Mouse (Mus musculus): Measurements from ENCODE around the gene Creb3l1. TPM values are rescaled to one million over a fixed set of nuclear protein-coding genes. Genes with fewer than 3 reads are reported as not detected.

Creb3l1 gene
- polyA plus RNA-seq, 1 experiment from 2014 or later, result 0.52 TPM

Small RNA genes lying within 50 kb of the gene (microRNA-seq; reads per million reads assigned to microRNA genes)
- not detected for gene Mir6999

Other genes with a start within 250 kb of the Creb3l1 start
- 0.83 and 0.88 TPM in 2 replicates for gene Chrm4, start 97.3 kb downstream of the Creb3l1 start, polyA plus RNA-seq (2015; fragmentation: Nextera tagmentation; extraction: Ambion mirVana)
- 609 and 621 TPM in 2 replicates for gene Mdk, start 92.2 kb downstream of the Creb3l1 start, polyA plus RNA-seq (2015; fragmentation: Nextera tagmentation; extraction: Ambion mirVana)
- 0.18 and 0.41 TPM in 2 replicates for gene Gm9821, start 78.8 kb downstream of the Creb3l1 start, polyA plus RNA-seq (2015; fragmentation: Nextera tagmentation; extraction: Ambion mirVana)
- 18.5 and 23.1 TPM in 2 replicates for gene Dgkz, start 48.6 kb downstream of the Creb3l1 start, polyA plus RNA-seq (2015; fragmentation: Nextera tagmentation; extraction: Ambion mirVana)
- 43.7 and 44.2 TPM in 2 replicates for gene Phf21a, start 68.6 kb upstream of the Creb3l1 start, polyA plus RNA-seq (2015; fragmentation: Nextera tagmentation; extraction: Ambion mirVana)